Mouse (Mus musculus): ENCODE measurements around the gene Cdh13. TPM values are rescaled to one million over a fixed set of nuclear protein-coding genes. Genes with fewer than 3 reads are reported as not detected.
A peak's percentile ranks its signal among the peaks of the same experiment; 100 is the strongest.

Cdh13 gene
- polyA plus RNA-seq, 1 experiment from 2014 or later: 50.0 TPM

DNA sequence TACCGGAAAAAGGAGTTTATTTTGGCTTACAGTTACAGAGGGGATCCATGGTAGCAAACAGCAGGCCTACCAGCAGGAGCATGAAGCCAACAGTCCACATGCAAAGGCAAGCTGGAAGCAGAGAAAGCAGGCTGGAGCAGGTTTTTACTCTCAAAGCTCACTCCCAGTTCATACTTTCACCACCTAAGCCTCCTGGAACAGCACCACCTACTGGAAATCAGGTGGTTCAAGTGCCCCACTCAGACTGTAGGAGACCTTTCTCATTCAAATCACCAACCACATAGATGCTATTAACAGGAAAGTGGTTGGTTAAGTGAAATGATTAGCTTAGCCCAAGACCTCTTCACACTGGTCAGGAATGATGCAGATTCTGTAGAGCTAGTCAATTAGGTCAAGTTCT lies 402.3 kb downstream of the Cdh13 start:
- Histone ChIP-seq H3K4me2 (no peak overlapping the region), H3K36me3 (no peaks in the 10 kb centered on the region), H3K27me3 (replicated peaks) (no peaks in the 10 kb centered on the region), H3K27ac (replicated peaks) (no peak overlapping the region), H3K4me3 (no peak overlapping the region), H3K9me3 (peaks cover 7% of the 10 kb centered on the region; the same call in 1 of the 2 replicates), H3K9ac (no peak overlapping the region), H3K4me1 (no peaks in the 10 kb centered on the region)
- 81% methylated on average over 1 of the region's 1 CpGs for WGBS
- no peak for ATAC-seq (ENCODE audit: extremely low read depth, insufficient number of reproducible peaks, low FRiP score, low TSS enrichment)

DNA sequence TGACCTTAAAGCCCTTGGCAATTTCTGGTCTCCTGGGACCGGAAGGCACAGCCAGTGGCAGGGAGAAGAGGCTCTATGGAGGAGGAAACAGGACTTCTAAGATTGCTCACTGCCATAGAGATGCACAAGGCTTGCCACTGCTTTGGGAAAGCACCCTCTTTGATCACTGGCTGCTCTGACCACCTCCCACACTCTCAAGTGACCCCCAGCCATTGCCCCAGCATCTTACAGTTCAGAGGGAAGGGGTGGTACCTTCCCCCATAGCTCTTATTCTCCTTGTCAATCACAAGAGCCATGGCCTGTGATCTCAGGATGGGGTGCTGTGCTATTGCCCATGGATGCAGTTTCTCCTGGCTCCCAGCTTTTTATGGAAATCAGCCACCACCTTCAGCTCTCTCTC lies 406.3 kb downstream of the Cdh13 start:
- ATAC-seq (ENCODE audit: extremely low read depth, insufficient number of reproducible peaks, low FRiP score, low TSS enrichment): no peak
- Histone ChIP-seq H3K36me3 (no peaks in the 10 kb centered on the region), H3K27me3 (replicated peaks) (no peaks in the 10 kb centered on the region), H3K9ac (no peak overlapping the region), H3K4me1 (no peaks in the 10 kb centered on the region), H3K9me3 (peaks cover 7% of the 10 kb centered on the region; the same call in 1 of the 2 replicates), H3K4me3 (no peak overlapping the region), H3K27ac (replicated peaks) (no peak overlapping the region), H3K4me2 (no peak overlapping the region)
- 73% methylated on average over 1 of the region's 1 CpGs for WGBS

DNA sequence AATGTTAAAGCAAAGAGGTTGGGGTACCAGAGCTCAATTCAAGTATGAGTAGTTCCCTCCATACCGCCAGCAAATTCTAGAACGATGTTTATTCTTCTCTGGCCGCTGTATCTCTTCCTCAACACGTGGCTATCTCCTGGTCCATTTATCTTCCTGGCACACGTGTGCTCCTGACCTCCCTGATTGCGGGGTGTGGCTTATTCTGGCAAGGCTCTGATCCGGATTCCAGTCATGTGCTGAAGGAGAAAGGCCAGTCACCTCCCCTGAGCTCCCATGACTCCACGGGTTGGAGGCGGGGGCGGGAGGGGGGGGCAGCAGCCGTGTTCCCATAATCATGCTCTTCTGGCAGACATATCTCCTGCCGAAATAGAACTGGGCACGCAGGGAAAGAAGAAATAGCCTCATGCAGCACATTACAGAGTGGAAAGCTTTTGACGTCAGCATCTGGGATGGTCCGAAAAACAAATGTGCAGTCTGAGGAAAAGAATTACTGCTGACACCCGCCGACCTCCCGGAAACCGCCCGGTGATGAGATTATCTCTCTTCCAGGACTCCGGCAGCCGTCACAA lies 417.9 kb downstream of the Cdh13 start:
- H3K4me2 ChIP-seq: peak overlapping the region; percentile 55
- H3K36me3 ChIP-seq: no peaks in the 10 kb centered on the region
- H3K9me3 ChIP-seq: peaks cover 6% of the 10 kb centered on the region; the same call in 1 of the 2 replicates
- H3K27me3 ChIP-seq (replicated peaks): 0 out of 2 replicates have a peak, but pooled peaks cover 4% of the 10 kb centered on the region
- H3K27ac ChIP-seq (replicated peaks): peak overlapping the region; percentile 56
- WGBS: 44% methylated on average over 22 of the region's 22 CpGs
- peak overlapping the region; percentile 24 for H3K4me3 ChIP-seq
- H3K4me1 ChIP-seq: peaks cover 17% of the 10 kb centered on the region
- ATAC-seq (ENCODE audit: extremely low read depth, insufficient number of reproducible peaks, low FRiP score, low TSS enrichment): peak; percentile 86
- H3K9ac ChIP-seq: no peak overlapping the region

DNA sequence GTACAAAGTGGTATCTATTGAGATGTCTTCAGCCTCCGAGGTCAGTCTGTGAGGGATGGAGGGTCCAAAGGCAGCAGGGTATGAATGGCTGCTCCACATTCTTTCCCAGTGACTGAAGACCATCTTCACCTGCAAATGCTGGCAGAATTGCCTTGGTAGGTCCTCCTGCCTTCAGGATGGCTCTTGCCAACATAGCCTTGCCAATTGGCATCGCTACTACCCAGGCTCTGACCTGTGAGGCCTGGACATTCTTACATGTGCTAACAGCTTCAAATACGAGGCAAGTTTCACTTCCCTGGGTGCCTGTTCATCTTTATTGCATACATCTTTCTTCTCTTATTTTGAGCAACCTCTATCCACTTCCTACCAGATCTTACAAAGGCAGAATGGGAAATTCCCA lies 425.8 kb downstream of the Cdh13 start:
- no peak overlapping the region for H3K4me2 ChIP-seq
- no peak overlapping the region for H3K4me3 ChIP-seq
- 79% methylated on average over 3 of the region's 3 CpGs for WGBS
- H3K4me1 ChIP-seq: peaks cover 25% of the 10 kb centered on the region
- H3K27ac ChIP-seq (replicated peaks): no peak overlapping the region
- H3K9ac ChIP-seq: no peak overlapping the region
- H3K36me3 ChIP-seq: 0 out of 2 replicates have a peak, but pooled peaks cover 3% of the 10 kb centered on the region
- 0 out of 2 replicates have a peak, but pooled peaks cover 7% of the 10 kb centered on the region for H3K9me3 ChIP-seq
- H3K27me3 ChIP-seq (replicated peaks): no peaks in the 10 kb centered on the region
- no peak for ATAC-seq (ENCODE audit: extremely low read depth, insufficient number of reproducible peaks, low FRiP score, low TSS enrichment)

DNA sequence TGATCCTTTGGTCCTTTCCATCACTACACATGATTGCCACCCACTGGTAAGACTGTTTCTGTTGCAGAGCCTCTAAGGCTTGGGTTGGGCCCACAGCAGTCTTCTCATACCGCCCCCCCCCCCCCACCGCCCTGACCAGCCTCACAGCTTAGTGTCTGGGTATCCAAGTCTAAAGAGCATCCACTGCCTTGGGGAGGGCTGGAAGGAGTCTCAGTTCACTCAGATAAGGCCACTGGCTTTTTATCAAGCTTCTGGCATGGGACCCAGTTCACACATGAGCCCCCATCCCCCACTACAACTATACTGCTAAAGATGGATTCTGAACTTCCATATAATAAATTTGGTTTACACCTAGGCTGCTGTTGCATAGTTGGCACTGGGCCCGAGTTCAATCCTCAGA lies 428.1 kb downstream of the Cdh13 start:
- H3K36me3 ChIP-seq: 0 out of 2 replicates have a peak, but pooled peaks cover 3% of the 10 kb centered on the region
- H3K4me3 ChIP-seq: no peak overlapping the region
- H3K4me1 ChIP-seq: peaks cover 25% of the 10 kb centered on the region
- no peaks in the 10 kb centered on the region for H3K27me3 ChIP-seq (replicated peaks)
- WGBS: 55% methylated on average over 3 of the region's 3 CpGs
- ATAC-seq (ENCODE audit: extremely low read depth, insufficient number of reproducible peaks, low FRiP score, low TSS enrichment): no peak
- no peak overlapping the region for H3K9ac ChIP-seq
- 0 out of 2 replicates have a peak, but pooled peaks cover 7% of the 10 kb centered on the region for H3K9me3 ChIP-seq
- no peak overlapping the region for H3K27ac ChIP-seq (replicated peaks)
- H3K4me2 ChIP-seq: no peak overlapping the region

DNA sequence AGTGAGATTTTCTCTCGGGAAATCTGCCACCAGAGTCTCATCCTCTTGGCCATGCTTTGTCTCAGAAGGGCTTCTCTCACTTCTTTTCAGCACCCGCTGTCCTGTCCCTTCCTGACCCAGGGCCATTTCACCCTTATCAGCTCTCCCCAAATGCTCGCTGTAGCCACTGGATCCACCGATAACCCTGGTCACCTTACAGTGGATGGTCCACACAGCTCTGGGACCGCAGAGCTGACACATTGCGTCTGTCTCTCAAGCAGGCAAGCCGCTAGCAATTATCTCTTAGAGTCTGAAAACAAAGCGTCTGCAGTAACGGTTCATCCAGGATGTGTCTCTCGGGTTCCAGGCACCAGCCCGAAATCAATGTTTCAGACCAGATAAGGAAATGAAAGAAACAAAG lies 429.6 kb downstream of the Cdh13 start:
- H3K27me3 ChIP-seq (replicated peaks): no peaks in the 10 kb centered on the region
- WGBS: 8% methylated on average over 11 of the region's 11 CpGs
- no peak overlapping the region for H3K4me3 ChIP-seq
- peak; percentile 76 for ATAC-seq (ENCODE audit: extremely low read depth, insufficient number of reproducible peaks, low FRiP score, low TSS enrichment)
- peak overlapping the region; percentile 42 for H3K4me2 ChIP-seq
- H3K9ac ChIP-seq: 0 out of 2 replicates have a peak overlapping the region, but pooled peaks have one; percentile 1
- peaks cover 25% of the 10 kb centered on the region for H3K4me1 ChIP-seq
- 0 out of 2 replicates have a peak, but pooled peaks cover 3% of the 10 kb centered on the region for H3K36me3 ChIP-seq
- 0 out of 2 replicates have a peak, but pooled peaks cover 7% of the 10 kb centered on the region for H3K9me3 ChIP-seq
- peak overlapping the region; percentile 33 for H3K27ac ChIP-seq (replicated peaks)

DNA sequence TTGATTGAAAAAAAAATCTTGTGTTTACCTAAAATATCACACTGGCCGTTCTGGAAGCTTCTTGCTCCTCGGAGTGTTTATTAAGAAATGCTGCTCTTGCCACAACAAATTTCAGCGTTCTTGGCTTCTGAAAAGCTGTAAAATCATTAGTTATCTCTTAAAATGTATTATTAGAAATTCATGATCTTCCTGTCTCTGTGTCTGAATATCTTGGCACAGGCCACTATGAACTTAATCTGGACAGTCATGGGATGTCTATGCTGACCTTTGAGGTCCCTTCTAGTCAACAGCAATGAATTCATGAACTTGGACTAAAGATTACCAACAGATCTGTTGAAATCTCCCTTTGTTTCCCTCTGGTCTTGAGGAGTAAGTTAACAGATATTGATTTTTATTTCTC lies 430.1 kb downstream of the Cdh13 start:
- Histone ChIP-seq H3K9ac (no peak overlapping the region), H3K27ac (replicated peaks) (no peak overlapping the region; the same call in 1 of the 2 replicates), H3K9me3 (0 out of 2 replicates have a peak, but pooled peaks cover 7% of the 10 kb centered on the region), H3K36me3 (0 out of 2 replicates have a peak, but pooled peaks cover 3% of the 10 kb centered on the region), H3K27me3 (replicated peaks) (no peaks in the 10 kb centered on the region), H3K4me2 (peak overlapping the region; percentile 42), H3K4me1 (peaks cover 25% of the 10 kb centered on the region), H3K4me3 (no peak overlapping the region)
- 51% methylated on average over 3 of the region's 3 CpGs for WGBS
- ATAC-seq (ENCODE audit: extremely low read depth, insufficient number of reproducible peaks, low FRiP score, low TSS enrichment): no peak

DNA sequence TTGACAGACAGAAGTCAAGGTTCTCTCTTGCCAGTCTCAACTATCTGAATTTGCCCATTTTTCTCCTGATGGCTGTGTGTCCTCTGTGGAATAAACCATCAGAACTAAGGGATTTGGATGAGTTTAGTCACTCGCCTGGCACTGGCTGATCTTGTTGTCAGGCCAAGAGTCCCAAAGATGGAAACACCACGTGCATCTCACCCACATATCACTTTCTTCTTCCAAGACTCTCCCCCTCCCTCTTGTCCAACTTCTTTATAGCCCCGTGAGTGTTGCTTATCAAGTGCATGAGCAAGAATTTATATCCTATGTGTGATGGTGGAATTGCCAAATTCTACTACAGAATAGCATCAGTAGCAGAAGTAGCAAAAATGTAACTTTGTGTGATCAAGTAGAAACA lies 439.4 kb downstream of the Cdh13 start:
- no peak for ATAC-seq (ENCODE audit: extremely low read depth, insufficient number of reproducible peaks, low FRiP score, low TSS enrichment)
- Histone ChIP-seq H3K27ac (replicated peaks) (no peak overlapping the region), H3K4me1 (no peaks in the 10 kb centered on the region), H3K9ac (no peak overlapping the region), H3K36me3 (no peaks in the 10 kb centered on the region), H3K4me3 (no peak overlapping the region), H3K9me3 (no peaks in the 10 kb centered on the region), H3K4me2 (no peak overlapping the region), H3K27me3 (replicated peaks) (no peaks in the 10 kb centered on the region)
- WGBS: 64% methylated on average over 3 of the region's 3 CpGs

DNA sequence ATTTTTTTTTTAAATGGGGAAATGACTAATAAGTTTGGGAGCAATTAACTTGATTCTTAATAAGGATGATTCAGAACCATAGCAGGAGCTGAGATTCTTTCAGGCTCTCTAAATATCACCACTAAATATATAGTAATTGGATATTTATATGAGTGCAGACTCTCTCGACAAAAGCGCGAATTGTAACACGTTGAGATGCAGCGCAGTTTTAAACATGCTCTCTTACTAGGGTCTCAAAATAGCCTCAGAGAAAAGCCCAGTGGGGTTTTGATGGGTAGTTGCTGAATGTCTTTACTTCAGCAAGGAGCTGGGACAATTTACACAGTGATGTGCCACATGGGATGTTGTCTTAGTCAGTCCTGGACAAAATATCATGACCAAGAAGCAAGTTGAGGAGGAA lies 442.1 kb downstream of the Cdh13 start:
- Histone ChIP-seq H3K36me3 (no peaks in the 10 kb centered on the region), H3K9ac (no peak overlapping the region), H3K27ac (replicated peaks) (no peak overlapping the region), H3K4me1 (no peaks in the 10 kb centered on the region), H3K27me3 (replicated peaks) (no peaks in the 10 kb centered on the region), H3K4me2 (no peak overlapping the region), H3K4me3 (no peak overlapping the region), H3K9me3 (no peaks in the 10 kb centered on the region)
- 95% methylated on average over 5 of the region's 5 CpGs for WGBS
- ATAC-seq (ENCODE audit: extremely low read depth, insufficient number of reproducible peaks, low FRiP score, low TSS enrichment): no peak

DNA sequence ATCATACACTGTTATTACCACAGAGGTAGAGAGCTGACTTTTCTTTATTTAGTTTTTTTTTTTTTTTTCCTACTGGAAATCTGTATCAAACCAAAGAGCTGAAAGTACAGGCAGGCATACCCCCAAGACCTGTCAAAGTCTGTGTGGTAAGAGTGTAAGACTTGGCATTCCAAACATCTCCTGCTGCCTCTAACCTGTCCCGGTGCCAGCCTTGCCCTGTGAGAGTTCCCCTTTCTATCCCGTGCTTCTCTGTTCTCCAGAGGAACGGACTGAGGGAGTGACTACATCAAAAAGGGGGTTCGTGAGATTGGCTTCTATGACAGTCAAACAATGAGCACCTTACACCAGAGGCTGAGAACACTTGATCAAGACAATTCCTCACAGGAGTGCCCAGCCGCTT lies 458.2 kb downstream of the Cdh13 start:
- no peak overlapping the region for H3K27ac ChIP-seq (replicated peaks)
- ATAC-seq (ENCODE audit: extremely low read depth, insufficient number of reproducible peaks, low FRiP score, low TSS enrichment): no peak
- H3K9ac ChIP-seq: no peak overlapping the region
- H3K9me3 ChIP-seq: no peaks in the 10 kb centered on the region
- no peak overlapping the region for H3K4me2 ChIP-seq
- no peaks in the 10 kb centered on the region for H3K36me3 ChIP-seq
- no peak overlapping the region for H3K4me3 ChIP-seq
- no peaks in the 10 kb centered on the region for H3K27me3 ChIP-seq (replicated peaks)
- no peaks in the 10 kb centered on the region for H3K4me1 ChIP-seq
- 81% methylated on average over 5 of the region's 5 CpGs for WGBS

DNA sequence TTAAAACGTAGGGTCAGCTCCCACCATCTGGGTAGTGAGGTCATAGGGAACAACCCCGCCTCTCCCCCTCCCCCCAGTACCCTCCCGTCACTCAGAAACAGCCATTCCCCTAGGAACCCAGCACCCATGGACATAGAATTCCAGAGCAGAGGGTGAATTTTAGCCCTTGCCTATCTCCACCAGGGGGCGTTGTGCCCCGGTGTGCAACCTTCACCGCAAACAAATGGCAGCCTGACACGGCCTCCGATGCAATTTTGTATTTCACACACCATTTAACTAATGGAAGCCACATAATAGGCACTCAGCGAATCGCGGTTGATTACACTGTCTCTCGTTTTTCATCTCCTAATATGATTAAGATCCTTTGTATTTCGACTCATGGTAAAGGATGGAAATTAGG lies 461.5 kb downstream of the Cdh13 start:
- Histone ChIP-seq H3K27ac (replicated peaks) (no peak overlapping the region), H3K9ac (no peak overlapping the region), H3K4me3 (no peak overlapping the region), H3K4me2 (no peak overlapping the region), H3K27me3 (replicated peaks) (no peaks in the 10 kb centered on the region), H3K4me1 (no peaks in the 10 kb centered on the region), H3K9me3 (no peaks in the 10 kb centered on the region), H3K36me3 (no peaks in the 10 kb centered on the region)
- ATAC-seq (ENCODE audit: extremely low read depth, insufficient number of reproducible peaks, low FRiP score, low TSS enrichment): no peak
- 82% methylated on average over 13 of the region's 13 CpGs for WGBS

DNA sequence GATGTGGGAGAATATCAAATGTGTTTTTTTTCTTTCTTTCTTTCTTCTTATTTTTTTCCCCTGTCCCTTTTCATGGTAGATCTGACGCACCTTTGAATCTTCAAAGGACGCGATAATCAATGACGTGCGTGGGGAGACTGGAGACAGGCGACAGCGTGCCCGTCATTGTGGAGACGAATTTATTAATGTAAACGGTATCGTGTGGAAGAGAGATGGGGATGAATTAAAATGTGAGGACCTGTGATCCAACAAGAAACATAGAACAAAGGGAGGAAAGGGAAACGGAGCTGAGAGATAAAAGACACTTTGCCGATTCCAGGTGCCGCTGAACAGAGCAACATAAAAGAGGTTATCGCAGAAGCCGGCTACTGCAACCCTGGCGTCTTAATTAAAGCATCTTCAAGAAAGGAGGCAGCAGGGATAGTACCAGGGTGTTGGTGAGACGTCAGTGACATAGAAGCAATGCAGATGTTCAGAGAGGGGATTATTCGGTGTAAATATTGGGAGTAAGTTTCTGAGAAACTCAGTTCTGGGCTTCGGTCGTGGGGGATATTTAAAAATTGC lies 464.6 kb downstream of the Cdh13 start:
- H3K9ac ChIP-seq: no peak overlapping the region
- ATAC-seq (ENCODE audit: extremely low read depth, insufficient number of reproducible peaks, low FRiP score, low TSS enrichment): no peak
- H3K27me3 ChIP-seq (replicated peaks): no peaks in the 10 kb centered on the region
- no peak overlapping the region for H3K4me2 ChIP-seq
- H3K4me1 ChIP-seq: no peaks in the 10 kb centered on the region
- H3K4me3 ChIP-seq: no peak overlapping the region
- no peaks in the 10 kb centered on the region for H3K36me3 ChIP-seq
- H3K9me3 ChIP-seq: no peaks in the 10 kb centered on the region
- WGBS: 85% methylated on average over 21 of the region's 21 CpGs
- no peak overlapping the region for H3K27ac ChIP-seq (replicated peaks)
